Mouse (Mus musculus) liver, postnatal 0 days (tissue): ENCODE data around the gene Gnb1.

Experiments used
- CTCF ChIP-seq: sonication (generic); IDR thresholded peaks from 2 replicates; pipeline ENCODE4 v1.5.1; 2016; ENCODE audit warnings: antibody characterized with exemption, low read depth
- EP300 ChIP-seq: IDR thresholded peaks from 2 replicates; pipeline ENCODE4 v1.6.1; 2016; ENCODE audit warnings: antibody characterized with exemption, low read depth, mild to moderate bottlenecking

- TF ChIP-seq CTCF (no peak), EP300 (no peak)
Observed at GRCm38 (mm10) chr4:155442808-155443207, 48.4 kb upstream of the Gnb1 start.
